Mouse (Mus musculus) adrenal gland, postnatal 36 days (tissue): ENCODE results near the gene Tomm40. TPM values are rescaled to one million over a fixed set of nuclear protein-coding genes. Genes with fewer than 3 reads are reported as not detected.
"Not testable (repeated sequence)": the region's sequence is repeated elsewhere in the genome, so short reads cannot be mapped to it uniquely, and the experiment has no call there.

Experiments used
- DNase-seq, 2 experiments: peaks; one replicate each; pipeline ENCODE4 v3.0.0; 2021; ENCODE audit warnings: mixed read lengths in 1 of 2
- total RNA-seq, 2 experiments: library from RNA; stranded (reverse); gene quantifications; 2 replicates each; pipeline ENCODE4 v1.2.3; 2021

Tomm40 gene
- total RNA-seq, 2 experiments from 2014 or later, result 124 to 135 TPM

GRCm38 (mm10) chr7:19686927-19687583, 28.2 kb downstream of the Tomm40 start:
- not testable (repeated sequence) for DNase-seq

- DNase-seq, result no peak
Measured at GRCm38 (mm10) chr7:19686521-19686920, 28.7 kb downstream of the Tomm40 start.

- no peak for DNase-seq
Measured at GRCm38 (mm10) chr7:19685374-19685773, 29.9 kb downstream of the Tomm40 start.

- no peak for DNase-seq
Measured at GRCm38 (mm10) chr7:19683771-19684201, 31.5 kb downstream of the Tomm40 start.

- no peak for DNase-seq
Measured at GRCm38 (mm10) chr7:19682979-19683378, 32.3 kb downstream of the Tomm40 start.

GRCm38 (mm10) chr7:19681202-19681694, 34.0 kb downstream of the Tomm40 start, which contains the start of the genes Gm44805 and Apoc4:
Gene Gm44805, minus strand, starts transcription at chr7:19681423.
Gene Apoc4, minus strand, starts transcription at chr7:19681479.
- DNase-seq, result peak; percentile 84 to 90

- peak in 1 of 2 experiments; percentile 52 for DNase-seq
Measured at GRCm38 (mm10) chr7:19680702-19681101, 34.5 kb downstream of the Tomm40 start.

- DNase-seq, result no peak
Measured at GRCm38 (mm10) chr7:19678901-19679300, 36.3 kb downstream of the Tomm40 start.

GRCm38 (mm10) chr7:19677872-19678271, 37.4 kb downstream of the Tomm40 start, which contains the start of gene Apoc2:
Gene Apoc2, minus strand, starts transcription at chr7:19677941.
- no peak for DNase-seq

GRCm38 (mm10) chr7:19676662-19677061, 38.6 kb downstream of the Tomm40 start:
- DNase-seq, result no peak

GRCm38 (mm10) chr7:19675824-19676223, 39.4 kb downstream of the Tomm40 start:
- no peak for DNase-seq

GRCm38 (mm10) chr7:19673083-19673699, 42.0 kb downstream of the Tomm40 start:
- DNase-seq, result no peak

- DNase-seq, result no peak
Measured at GRCm38 (mm10) chr7:19671511-19671910, 43.7 kb downstream of the Tomm40 start.

GRCm38 (mm10) chr7:19668947-19669721, 46.1 kb downstream of the Tomm40 start:
- DNase-seq, result peak; percentile 93 to 96

- no peak for DNase-seq
Measured at GRCm38 (mm10) chr7:19667434-19667833, 47.8 kb downstream of the Tomm40 start.

GRCm38 (mm10) chr7:19666750-19667149, 48.5 kb downstream of the Tomm40 start:
- no peak for DNase-seq

- peak; percentile 97 to 98 for DNase-seq
Measured at GRCm38 (mm10) chr7:19664955-19665841, 50.0 kb downstream of the Tomm40 start, which contains the start of gene Clptm1. Gene Clptm1, minus strand, starts transcription at chr7:19665033.

GRCm38 (mm10) chr7:19664455-19664954, 50.7 kb downstream of the Tomm40 start:
- DNase-seq, result no peak

- DNase-seq, result no peak
Measured at GRCm38 (mm10) chr7:19663940-19664339, 51.3 kb downstream of the Tomm40 start.

GRCm38 (mm10) chr7:19652614-19653013, 62.6 kb downstream of the Tomm40 start:
- DNase-seq, result no peak
